Mouse (Mus musculus) testis, adult 2 months (tissue): ENCODE data around the gene Rab3d.

ENCODE experiments used
- CTCF ChIP-seq: fragments of 200-500 bp; IDR thresholded peaks from 2 replicates; pipeline ENCODE4 v1.5.1; 2012; ENCODE audit warnings: low read depth, mild to moderate bottlenecking, inconsistent platforms, low read length, moderate library complexity; ENCODE audit not compliant: control insufficient read depth, insufficient read depth, insufficient replicate concordance
- POLR2A ChIP-seq: fragments of 200-500 bp; IDR thresholded peaks from 2 replicates; pipeline ENCODE4 v1.6.1; 2012; ENCODE audit warnings: low read depth, mild to moderate bottlenecking, inconsistent platforms, low read length, moderate library complexity; ENCODE audit not compliant: control insufficient read depth

DNA sequence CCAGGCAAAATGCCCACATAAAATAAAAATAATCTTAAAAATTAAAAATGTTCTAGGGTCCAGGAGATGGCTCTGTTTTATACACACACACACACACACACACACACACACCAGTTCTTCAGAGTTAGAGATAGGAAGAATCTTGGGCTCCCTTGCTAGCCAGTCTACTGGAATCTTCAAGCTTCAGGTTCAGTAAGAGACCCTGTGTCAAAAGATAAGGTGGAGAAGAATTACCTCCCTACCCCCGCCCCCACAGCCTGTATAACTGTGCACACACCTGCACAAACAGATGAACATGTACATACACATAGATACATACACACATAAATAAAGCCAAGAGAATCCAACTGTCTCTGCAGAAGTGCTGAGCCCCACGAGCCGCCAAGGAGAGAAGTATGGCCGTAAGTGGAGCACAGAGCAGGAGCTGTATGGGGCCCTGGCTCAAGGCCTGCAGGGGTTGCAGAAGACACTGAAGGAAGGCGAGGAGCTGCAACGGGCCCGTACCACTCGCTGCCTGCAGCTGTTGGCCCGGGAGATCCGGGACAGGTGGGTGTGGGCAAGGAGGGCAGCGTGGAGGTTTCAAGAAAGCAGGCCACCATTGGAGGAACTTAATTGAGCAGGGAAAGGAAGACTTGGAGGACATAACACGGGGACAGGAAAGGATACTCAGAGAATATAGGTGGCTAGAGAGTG lies 14.6 kb upstream of the Rab3d start:
- TF ChIP-seq CTCF (no peak), POLR2A (no peak)
